Mouse (Mus musculus) B cell, adult 62 days (primary cell): Measurements from ENCODE around the gene Olfr1157. TPM values are rescaled to one million over a fixed set of nuclear protein-coding genes. Genes with fewer than 3 reads are reported as not detected.

Experiments used
- total RNA-seq: library from RNA; stranded (reverse); gene quantifications from 4 replicates; pipeline ENCODE4 v1.2.4, GENCODE M21; 2023

Gene Olfr1157
- total RNA-seq = not detected in 4 replicates

GRCm38 (mm10) chr2:87968199-87968598, at the start of gene Olfr1157:
TSS of gene Olfr1157 (minus strand) at chr2:87968299.

DNA sequence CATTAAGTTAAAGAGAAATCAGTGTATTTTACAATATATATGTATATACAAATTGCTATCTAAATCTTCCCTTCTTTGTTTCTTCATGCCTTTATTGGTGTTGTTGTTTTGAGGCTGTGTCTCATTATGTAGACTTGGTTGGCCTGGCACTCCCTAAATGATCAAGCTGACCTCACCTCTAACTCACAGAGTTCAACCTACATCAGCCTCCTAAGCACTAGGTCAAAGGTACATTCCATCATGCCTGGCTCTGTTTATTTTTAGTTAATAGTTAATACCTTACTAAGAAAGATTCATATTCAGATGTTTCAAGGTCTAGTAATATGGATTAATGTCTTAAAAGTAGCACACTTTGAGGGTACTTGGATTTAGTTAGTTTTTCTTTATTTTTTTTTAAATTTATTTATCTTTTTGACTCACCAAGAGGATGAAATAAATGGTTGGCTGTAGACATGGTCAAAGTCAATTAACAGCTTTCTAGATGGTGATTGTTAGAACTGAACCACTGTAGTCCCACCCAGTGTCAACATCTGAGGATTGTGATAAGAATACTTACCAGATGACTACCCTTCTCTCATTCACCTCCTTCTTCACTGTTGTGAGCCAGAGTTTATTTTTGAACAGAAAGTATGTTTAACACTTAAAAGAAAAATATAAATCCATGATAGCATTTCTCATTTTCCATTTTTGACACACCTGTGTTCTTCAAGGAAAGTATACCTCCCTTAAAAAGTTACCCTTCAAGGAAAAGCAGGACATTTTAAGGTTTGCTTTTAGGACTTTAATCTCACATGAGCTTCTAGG, 39.6 kb upstream of the Olfr1157 start, which contains the start of gene Olfr1160:
Gene Olfr1160, minus strand, starts transcription at position 754 of the 804 bp plus-strand sequence.

GRCm38 (mm10) chr2:87989813-87990212, 21.7 kb upstream of the Olfr1157 start, which contains the start of gene Olfr1158:
TSS of gene Olfr1158 (plus strand) at chr2:87990113.

GRCm38 (mm10) chr2:87974563-87974962, 6.5 kb upstream of the Olfr1157 start, which contains the start of gene Olfr74:
TSS of gene Olfr74 (minus strand) at chr2:87974663.

DNA sequence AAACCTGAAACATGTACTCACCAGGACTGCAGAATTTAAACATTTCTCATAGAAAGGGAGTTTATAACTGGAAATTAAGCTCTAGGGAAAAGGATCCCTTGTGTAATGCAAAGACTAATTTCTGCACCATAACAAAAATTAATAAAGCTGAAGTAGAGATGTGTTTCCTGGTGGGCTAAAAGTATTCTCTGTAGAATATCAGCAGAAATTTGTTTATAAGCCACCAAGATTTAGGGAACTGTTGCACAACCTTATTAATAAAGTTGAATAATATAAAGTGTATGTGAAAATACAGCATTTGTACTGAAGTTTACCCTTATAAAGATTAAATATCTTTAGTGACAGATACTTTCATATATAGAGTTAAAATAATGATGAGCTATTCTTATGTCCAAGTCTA, 15.1 kb downstream of the Olfr1157 start, which contains the start of gene Olfr1156:
Gene Olfr1156, minus strand, starts transcription at position 101 of the 400 bp plus-strand sequence.

GRCm38 (mm10) chr2:87945037-87945436, 23.1 kb downstream of the Olfr1157 start, which contains the start of gene Olfr1155:
TSS of gene Olfr1155 (minus strand) at chr2:87945137.

Other genes starting within 250 kb of the Olfr1157 start
- not detected in 4 replicates for gene Olfr1138, start 228.3 kb downstream of the Olfr1157 start, total RNA-seq
- not detected in 4 replicates for gene Olfr1140, start 224.5 kb downstream of the Olfr1157 start, total RNA-seq
- not detected in 4 replicates for gene Olfr1141, start 214.3 kb downstream of the Olfr1157 start, total RNA-seq
- not detected in 4 replicates for gene Olfr152, start 188.8 kb downstream of the Olfr1157 start, total RNA-seq
- gene Olfr1143, start 167.7 kb downstream of the Olfr1157 start, total RNA-seq = not detected in 4 replicates
- gene Olfr1145, start 158.5 kb downstream of the Olfr1157 start, total RNA-seq = not detected in 4 replicates
- not detected in 4 replicates for gene Olfr1148, start 137.8 kb downstream of the Olfr1157 start, total RNA-seq
- gene Olfr1150-ps1, start 124.3 kb downstream of the Olfr1157 start, total RNA-seq = not detected in 4 replicates
- not detected in 4 replicates for gene Olfr1151, start 112.4 kb downstream of the Olfr1157 start, total RNA-seq
- not detected in 4 replicates for gene Olfr1152, start 101.8 kb downstream of the Olfr1157 start, total RNA-seq
- not detected in 4 replicates for gene Olfr1153, start 73.3 kb downstream of the Olfr1157 start, total RNA-seq
- gene Olfr1154, start 63.1 kb downstream of the Olfr1157 start, total RNA-seq = not detected in 4 replicates
- not detected in 4 replicates for gene Olfr1155, start 23.2 kb downstream of the Olfr1157 start, total RNA-seq
- not detected in 4 replicates for gene Olfr1156, start 15.2 kb downstream of the Olfr1157 start, total RNA-seq
- not detected in 4 replicates for gene Olfr74, start 6.4 kb upstream of the Olfr1157 start, total RNA-seq
- not detected in 4 replicates for gene Olfr1158, start 21.8 kb upstream of the Olfr1157 start, total RNA-seq
- gene Olfr1160, start 40.0 kb upstream of the Olfr1157 start, total RNA-seq = not detected in 4 replicates
- gene Olfr1161, start 54.5 kb upstream of the Olfr1157 start, total RNA-seq = not detected in 4 replicates
- not detected in 4 replicates for gene Olfr73, start 69.4 kb upstream of the Olfr1157 start, total RNA-seq
- not detected in 4 replicates for gene Olfr1162, start 82.8 kb upstream of the Olfr1157 start, total RNA-seq
- not detected in 4 replicates for gene Olfr1163, start 103.5 kb upstream of the Olfr1157 start, total RNA-seq
- gene Olfr1164, start 125.7 kb upstream of the Olfr1157 start, total RNA-seq = not detected in 4 replicates
- not detected in 4 replicates for gene Olfr1166, start 160.0 kb upstream of the Olfr1157 start, total RNA-seq
- gene Olfr1167, start 186.9 kb upstream of the Olfr1157 start, total RNA-seq = not detected in 4 replicates
- gene Olfr1168, start 213.6 kb upstream of the Olfr1157 start, total RNA-seq = not detected in 4 replicates